Mouse (Mus musculus) cerebellum, adult (tissue): ENCODE data around the gene Cdk5rap1.

Source experiments
- ATAC-seq: cut with Nextera tagmentation; 2 replicates; pipeline ENCODE4 v1.9.2; 2017; ENCODE audit warnings: mild to moderate bottlenecking, moderate library complexity, mixed read lengths; ENCODE audit not compliant: insufficient number of reproducible peaks, low FRiP score, low TSS enrichment

The Cdk5rap1 gene

GRCm38 (mm10) chr2:154372842-154373500, at the start of gene Cdk5rap1:
TSS of gene Cdk5rap1 (minus strand) at chr2:154373010.
- ATAC-seq: no peak

- no peak for ATAC-seq
Measured at GRCm38 (mm10) chr2:154422181-154422580, 49.4 kb upstream of the Cdk5rap1 start.

- peak; percentile 67 for ATAC-seq
Measured at GRCm38 (mm10) chr2:154420942-154421731, 48.3 kb upstream of the Cdk5rap1 start.

- ATAC-seq: no peak
Measured at GRCm38 (mm10) chr2:154419631-154420515, 47.1 kb upstream of the Cdk5rap1 start.

- no peak for ATAC-seq
Measured at GRCm38 (mm10) chr2:154418001-154418400, 45.2 kb upstream of the Cdk5rap1 start.

- ATAC-seq: no peak
Measured at GRCm38 (mm10) chr2:154417107-154417506, 44.3 kb upstream of the Cdk5rap1 start.

- no peak for ATAC-seq
Measured at GRCm38 (mm10) chr2:154412018-154412666, 39.3 kb upstream of the Cdk5rap1 start.

GRCm38 (mm10) chr2:154410355-154410754, 37.5 kb upstream of the Cdk5rap1 start:
- no peak for ATAC-seq

- ATAC-seq: peak; percentile 70
Measured at GRCm38 (mm10) chr2:154407643-154408445, 35.0 kb upstream of the Cdk5rap1 start, which contains the start of gene Snta1. TSS of gene Snta1 (minus strand) at chr2:154408099.

GRCm38 (mm10) chr2:154407063-154407642, 34.3 kb upstream of the Cdk5rap1 start:
- no peak for ATAC-seq

- no peak for ATAC-seq
Measured at GRCm38 (mm10) chr2:154405447-154405994, 32.7 kb upstream of the Cdk5rap1 start.

GRCm38 (mm10) chr2:154402811-154403210, 30.0 kb upstream of the Cdk5rap1 start:
- no peak for ATAC-seq

GRCm38 (mm10) chr2:154401976-154402375, 29.2 kb upstream of the Cdk5rap1 start:
- ATAC-seq: no peak

- ATAC-seq: no peak
Measured at GRCm38 (mm10) chr2:154399325-154399724, 26.5 kb upstream of the Cdk5rap1 start.

- ATAC-seq: no peak
Measured at GRCm38 (mm10) chr2:154398267-154398666, 25.5 kb upstream of the Cdk5rap1 start.

- no peak for ATAC-seq
Measured at GRCm38 (mm10) chr2:154396529-154396928, 23.7 kb upstream of the Cdk5rap1 start.

GRCm38 (mm10) chr2:154394602-154395001, 21.8 kb upstream of the Cdk5rap1 start:
- ATAC-seq: no peak

- ATAC-seq: no peak
Measured at GRCm38 (mm10) chr2:154390180-154390964, 17.6 kb upstream of the Cdk5rap1 start.
